Mouse (Mus musculus): ENCODE results near the gene Susd4. TPM values are rescaled to one million over a fixed set of nuclear protein-coding genes. Genes with fewer than 3 reads are reported as not detected.

Gene Susd4
- total RNA-seq, 2 experiments from 2014 or later = 105 to 111 TPM

DNA sequence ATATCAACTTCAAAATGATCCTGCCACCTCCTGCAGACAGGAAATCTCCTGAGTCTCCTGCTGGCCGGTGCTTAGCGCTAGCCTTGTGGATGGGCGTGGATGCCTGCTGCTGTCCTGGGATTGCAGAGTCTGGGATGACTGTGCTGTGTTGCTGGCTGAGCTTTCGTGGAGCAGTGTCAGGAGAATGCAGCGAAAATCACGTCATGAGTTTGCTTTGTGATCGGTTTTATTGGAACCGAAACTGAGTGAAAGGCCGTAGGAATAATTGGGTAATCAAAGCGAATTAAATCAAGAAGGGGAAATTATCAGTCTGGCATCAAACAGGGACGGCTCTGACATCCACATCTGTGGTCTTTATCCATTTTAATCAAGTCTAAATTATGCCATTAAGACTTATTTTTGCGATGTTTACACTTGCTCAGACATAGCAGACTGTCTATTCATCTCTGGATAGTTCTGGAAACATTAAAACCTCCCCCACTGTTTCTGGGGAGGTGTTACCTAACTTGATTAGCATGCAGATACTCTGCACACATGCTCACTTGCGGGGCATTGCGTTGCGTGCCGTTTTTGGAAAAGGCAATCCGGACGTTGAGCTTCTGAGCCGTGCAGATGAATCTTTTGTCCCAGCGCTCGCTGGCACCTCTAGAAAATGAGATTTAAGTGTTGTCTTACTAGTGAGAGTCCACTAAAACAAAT lies 60.2 kb downstream of the Susd4 start:
- Histone ChIP-seq H3K4me3 (peak overlapping the region; percentile 33; the same call in 1 of the 2 replicates), H3K27ac (no peak overlapping the region)
- DNase-seq (ENCODE audit: extremely low spot score in 1 of 2, low spot score in 2 of 2) = no peak
- intact Hi-C loops (cut with DNase I) = no loop called here
- no peak for TF ChIP-seq CTCF (IDR thresholded peaks at IDR 0.05)

DNA sequence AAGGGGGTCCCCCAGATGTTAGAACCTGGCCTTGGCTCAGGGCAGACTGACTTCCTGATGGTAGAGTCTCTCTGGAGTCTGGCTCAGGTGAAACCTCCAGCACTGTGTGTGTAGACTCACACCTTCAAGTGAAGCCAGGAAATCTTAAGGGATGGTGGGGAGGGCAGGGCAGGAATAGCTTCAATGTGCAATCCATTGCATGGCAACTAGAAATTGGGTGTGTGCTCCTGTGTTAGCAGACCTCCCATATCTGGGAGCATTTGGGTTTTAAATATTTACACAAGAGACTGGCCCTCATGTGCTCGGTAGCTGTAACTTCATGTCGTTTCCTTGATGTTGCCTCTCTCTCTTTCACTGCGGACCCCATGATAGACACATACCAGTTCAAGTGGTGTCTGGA lies 62.9 kb downstream of the Susd4 start:
- DNase-seq (ENCODE audit: extremely low spot score in 1 of 2, low spot score in 2 of 2) = no peak
- TF ChIP-seq CTCF (IDR thresholded peaks at IDR 0.05) = no peak
- Histone ChIP-seq H3K27ac (no peak overlapping the region), H3K4me3 (no peak overlapping the region)
- intact Hi-C loops (cut with DNase I) = no loop called here

DNA sequence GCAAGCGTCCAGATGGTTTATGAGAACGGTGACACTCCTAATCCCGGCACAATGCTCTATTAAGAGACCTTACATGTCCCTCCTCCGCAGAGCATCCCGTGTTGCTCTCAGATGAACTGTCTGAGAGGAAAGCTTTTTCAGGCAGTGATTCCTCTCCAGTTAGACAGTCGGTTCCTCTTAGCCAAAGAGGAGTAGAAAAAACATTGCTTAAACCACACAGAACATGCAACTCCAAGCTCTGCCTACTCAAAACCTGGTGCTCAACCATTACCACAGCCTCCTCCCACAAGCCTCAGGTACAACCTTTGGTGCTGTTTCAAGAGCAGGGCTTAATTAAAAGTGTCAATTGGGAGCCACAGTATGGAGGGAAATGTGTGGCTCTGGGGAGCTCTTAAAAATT lies 74.4 kb downstream of the Susd4 start:
- Histone ChIP-seq H3K27ac (peak overlapping the region; percentile 24; the same call in 1 of the 2 replicates), H3K4me3 (no peak overlapping the region)
- intact Hi-C loops (cut with DNase I) = no loop called here
- DNase-seq (ENCODE audit: extremely low spot score in 1 of 2, low spot score in 2 of 2) = no peak
- no peak for TF ChIP-seq CTCF (IDR thresholded peaks at IDR 0.05)

DNA sequence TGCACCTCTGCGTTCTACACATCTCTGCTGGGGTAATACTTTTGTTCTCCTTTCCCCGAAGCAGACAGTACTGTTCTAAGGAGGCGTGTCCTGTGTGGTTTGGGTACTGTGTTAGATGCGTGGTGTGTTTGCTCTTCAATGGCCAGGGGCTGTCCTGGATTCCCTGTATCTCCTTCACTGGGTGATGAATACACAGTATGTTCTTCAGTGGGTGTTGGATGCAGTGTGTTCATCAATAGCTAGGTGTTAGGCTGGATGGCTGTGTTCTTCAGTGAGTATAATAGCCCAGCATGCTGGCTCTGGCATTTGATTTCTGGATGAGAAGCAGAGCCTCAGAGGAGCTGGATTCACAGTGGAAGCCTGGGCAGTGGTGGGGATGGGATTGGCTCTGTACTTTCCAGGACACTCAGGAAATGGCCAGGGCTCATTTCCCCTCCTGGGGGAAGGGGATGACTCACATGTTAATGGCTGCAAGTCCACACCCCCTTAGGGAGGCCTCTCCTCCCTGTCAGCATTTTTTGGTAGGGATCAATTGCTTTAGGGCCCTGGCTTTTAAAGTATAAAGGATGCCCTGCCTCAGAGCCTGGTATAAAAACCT lies 75.8 kb downstream of the Susd4 start:
- intact Hi-C loops (cut with DNase I) = no loop called here
- Histone ChIP-seq H3K27ac (0 out of 2 replicates have a peak overlapping the region, but pooled peaks have one; percentile 3), H3K4me3 (no peak overlapping the region)
- DNase-seq (ENCODE audit: extremely low spot score in 1 of 2, low spot score in 2 of 2) = no peak
- no peak for TF ChIP-seq CTCF (IDR thresholded peaks at IDR 0.05)

DNA sequence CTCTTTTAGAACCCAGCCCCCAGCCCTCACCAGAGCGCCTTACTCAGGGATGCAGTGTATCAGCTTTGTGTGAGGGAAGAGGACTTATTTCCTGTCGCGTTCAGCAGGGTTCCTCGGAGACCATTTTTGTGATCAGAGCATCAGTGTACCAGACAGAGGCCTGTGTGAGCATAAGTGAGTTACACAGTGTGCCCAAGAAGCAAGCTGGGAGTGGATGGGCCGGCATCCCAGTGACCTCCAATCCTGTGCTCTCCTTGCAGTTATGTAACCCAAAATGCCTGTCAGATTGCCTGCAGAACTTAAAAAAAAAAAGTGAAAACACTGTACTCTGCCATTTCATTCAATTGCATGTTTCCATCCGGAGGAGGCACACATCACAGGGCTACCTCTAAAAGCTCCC lies 76.4 kb downstream of the Susd4 start:
- TF ChIP-seq CTCF (IDR thresholded peaks at IDR 0.05) = no peak
- Histone ChIP-seq H3K27ac (0 out of 2 replicates have a peak overlapping the region, but pooled peaks have one; percentile 3), H3K4me3 (no peak overlapping the region)
- no peak for DNase-seq (ENCODE audit: extremely low spot score in 1 of 2, low spot score in 2 of 2)
- intact Hi-C loops (cut with DNase I) = no loop called here

DNA sequence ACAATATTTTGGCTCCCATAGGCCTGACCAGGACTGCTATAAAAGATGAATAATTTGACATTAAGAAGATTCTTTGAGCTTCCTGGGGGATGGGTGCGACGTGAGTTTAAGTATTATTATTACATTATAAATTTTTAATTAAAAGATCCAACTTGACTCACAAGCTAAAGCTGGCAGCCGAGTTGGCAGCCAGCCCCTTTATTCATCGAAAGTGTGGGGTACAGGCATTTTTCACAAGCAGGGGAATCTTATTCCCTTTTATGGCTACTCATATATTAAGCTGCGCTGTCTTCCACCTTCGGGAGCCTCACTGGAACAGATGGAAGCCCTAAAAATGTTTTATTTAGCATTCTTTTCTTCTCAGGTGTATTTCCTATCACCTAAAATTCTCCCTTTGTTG lies 76.9 kb downstream of the Susd4 start:
- peak in 1 of 2 experiments; percentile 26 for DNase-seq (ENCODE audit: extremely low spot score in 1 of 2, low spot score in 2 of 2)
- Histone ChIP-seq H3K4me3 (no peak overlapping the region), H3K27ac (peak overlapping the region; percentile 12; the same call in 1 of the 2 replicates)
- intact Hi-C loops (cut with DNase I) = no loop called here
- TF ChIP-seq CTCF (IDR thresholded peaks at IDR 0.05) = no peak

DNA sequence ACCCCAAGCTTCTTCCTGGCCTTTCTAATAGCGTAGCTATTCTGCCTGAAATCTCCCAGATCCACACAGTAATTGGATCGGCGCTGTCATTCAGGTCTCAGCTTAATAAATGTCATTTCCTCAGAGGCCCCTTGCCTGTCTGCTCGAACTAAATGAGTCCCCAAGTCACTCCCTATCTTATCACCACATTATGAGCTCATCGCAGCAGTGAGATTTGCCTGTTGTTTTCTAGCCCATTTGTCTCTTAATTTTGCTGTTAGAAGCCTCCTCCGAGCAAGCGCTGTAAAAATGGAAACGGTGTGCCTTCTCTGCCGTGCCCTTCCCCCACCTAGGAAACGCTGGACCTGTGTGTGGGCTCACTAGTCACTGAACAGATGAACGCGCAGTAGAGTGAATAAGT lies 85.9 kb downstream of the Susd4 start:
- Histone ChIP-seq H3K4me3 (no peak overlapping the region), H3K27ac (no peak overlapping the region)
- no peak for DNase-seq (ENCODE audit: extremely low spot score in 1 of 2, low spot score in 2 of 2)
- TF ChIP-seq CTCF (IDR thresholded peaks at IDR 0.05) = no peak
- intact Hi-C loops (cut with DNase I) = no loop called here

DNA sequence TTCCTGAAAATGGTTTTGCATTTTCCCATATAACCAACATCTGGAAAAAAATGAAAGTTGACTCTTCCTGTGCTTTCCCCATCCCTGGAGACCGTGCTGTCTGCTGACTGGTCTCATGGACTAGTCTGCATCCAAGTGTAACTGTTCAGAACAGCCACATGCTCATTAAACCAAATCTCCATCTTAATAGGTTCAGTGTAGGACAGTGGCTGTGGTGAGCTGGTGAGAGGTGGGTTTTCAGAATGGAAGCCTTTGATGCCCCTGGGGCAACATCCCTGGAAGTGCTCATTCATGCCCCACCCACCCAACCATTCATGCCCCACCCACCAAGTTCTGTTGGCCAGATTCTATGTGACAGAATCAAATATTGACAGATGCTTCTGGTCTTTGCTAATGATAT lies 86.4 kb downstream of the Susd4 start:
- Histone ChIP-seq H3K4me3 (no peak overlapping the region), H3K27ac (no peak overlapping the region)
- no peak for DNase-seq (ENCODE audit: extremely low spot score in 1 of 2, low spot score in 2 of 2)
- no peak for TF ChIP-seq CTCF (IDR thresholded peaks at IDR 0.05)
- intact Hi-C loops (cut with DNase I) = no loop called here

DNA sequence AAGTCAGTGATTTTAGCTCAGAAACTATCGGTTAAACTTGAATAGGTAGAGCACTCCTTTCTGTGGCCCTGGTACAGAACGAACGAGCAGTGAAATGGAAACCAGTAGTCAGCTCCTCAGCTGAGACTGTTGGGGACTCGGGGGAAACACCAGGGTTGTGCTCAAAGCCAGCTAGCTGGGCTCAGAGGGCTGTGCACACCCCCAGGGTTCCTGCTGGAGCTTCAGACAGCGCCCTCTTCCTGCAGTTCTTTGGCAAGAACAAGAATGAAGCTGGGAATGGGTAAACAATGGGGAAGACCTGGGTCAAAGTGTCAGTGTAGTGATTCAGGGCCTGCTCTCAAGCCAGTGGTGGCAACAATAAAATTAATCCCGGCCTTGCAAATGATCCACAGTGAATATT lies 88.5 kb downstream of the Susd4 start:
- intact Hi-C loops (cut with DNase I) = no loop called here
- DNase-seq (ENCODE audit: extremely low spot score in 1 of 2, low spot score in 2 of 2) = no peak
- peak; percentile 12; the same call in 1 of the 2 replicates for TF ChIP-seq CTCF (IDR thresholded peaks at IDR 0.05)
- no peak overlapping the region for H3K4me3 ChIP-seq
- no peak overlapping the region for H3K27ac ChIP-seq

DNA sequence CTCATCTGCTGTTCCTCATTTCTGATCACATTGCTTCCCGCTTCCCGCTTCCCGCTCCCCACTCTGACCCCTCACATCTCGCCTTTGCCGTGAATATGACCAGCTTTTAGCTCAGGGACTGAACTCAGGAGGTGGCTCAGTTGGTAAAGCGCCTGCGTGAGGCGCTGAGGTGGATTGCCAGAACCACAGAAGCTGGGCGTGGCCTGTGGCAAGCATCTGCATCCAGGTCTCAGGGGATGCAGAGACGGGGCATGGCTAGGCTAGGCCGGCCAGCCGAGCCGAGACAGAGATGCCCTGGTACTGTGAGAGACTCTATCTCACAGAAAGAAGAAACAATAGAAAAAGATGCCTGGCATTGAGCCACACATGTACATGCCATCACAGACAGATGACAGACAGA lies 93.0 kb downstream of the Susd4 start:
- no peak for DNase-seq (ENCODE audit: extremely low spot score in 1 of 2, low spot score in 2 of 2)
- intact Hi-C loops (cut with DNase I) = no loop called here
- Histone ChIP-seq H3K27ac (no peak overlapping the region), H3K4me3 (no peak overlapping the region)
- no peak for TF ChIP-seq CTCF (IDR thresholded peaks at IDR 0.05)

DNA sequence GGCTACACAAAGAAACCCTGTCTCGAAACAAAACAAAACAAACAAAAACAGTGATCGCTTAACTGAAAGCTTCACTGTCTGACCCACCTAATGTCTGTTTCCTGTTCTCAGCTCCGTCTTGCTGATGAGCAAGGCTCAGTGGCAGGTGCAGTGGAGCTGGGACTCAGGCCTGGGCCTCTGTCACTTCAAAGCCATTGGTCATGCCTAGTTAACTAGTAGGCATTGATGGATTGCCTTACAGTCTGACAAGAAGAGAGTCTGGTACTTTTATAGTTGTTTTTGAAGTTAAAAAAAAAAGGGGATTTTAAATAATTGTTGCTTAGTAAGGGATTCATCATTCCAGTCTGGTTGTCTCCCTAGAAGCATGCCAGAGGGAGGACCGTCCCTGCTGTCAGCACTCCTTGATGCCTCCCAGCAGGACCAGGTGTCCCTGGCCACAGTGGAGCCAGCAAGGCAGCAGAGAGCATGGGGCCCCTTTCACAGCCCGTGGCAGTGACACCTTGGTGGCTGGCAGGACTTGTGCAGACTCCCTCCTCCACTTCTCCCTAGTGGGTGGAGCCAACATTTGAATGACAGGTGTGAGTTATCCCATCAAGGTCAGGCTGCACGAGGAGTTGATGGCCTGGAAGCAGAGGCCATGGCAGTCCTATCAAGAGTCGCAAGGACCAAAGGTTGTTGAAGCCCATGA lies 98.2 kb downstream of the Susd4 start:
- intact Hi-C loops (cut with DNase I) = loop anchor here (10.0 kb wide), 1 partner anchor 393 kb away; no protein-coding TSS in a partner anchor
- no peak overlapping the region for H3K4me3 ChIP-seq
- no peak for TF ChIP-seq CTCF (IDR thresholded peaks at IDR 0.05)
- no peak overlapping the region for H3K27ac ChIP-seq
- DNase-seq (ENCODE audit: extremely low spot score in 1 of 2, low spot score in 2 of 2) = no peak

DNA sequence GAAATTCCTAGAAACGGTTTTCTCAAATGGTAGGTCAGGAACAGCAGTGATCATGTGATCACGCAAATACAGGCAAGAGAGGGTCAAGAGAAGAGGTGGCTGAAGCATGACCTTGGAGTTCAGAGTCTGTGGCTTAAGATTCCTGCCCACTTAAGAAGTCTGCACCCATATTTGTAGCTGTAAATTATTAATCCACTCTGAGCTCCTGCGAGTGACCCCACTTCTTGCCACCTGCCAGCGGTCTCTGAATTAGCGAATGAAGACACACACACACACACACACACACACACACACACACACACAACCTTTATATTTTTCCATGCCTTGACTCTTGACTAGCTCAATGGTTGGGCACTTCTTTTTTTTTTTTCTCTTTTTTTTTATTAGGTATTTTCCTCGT lies 99.7 kb downstream of the Susd4 start:
- DNase-seq (ENCODE audit: extremely low spot score in 1 of 2, low spot score in 2 of 2) = no peak
- no peak for TF ChIP-seq CTCF (IDR thresholded peaks at IDR 0.05)
- Histone ChIP-seq H3K27ac (no peak overlapping the region), H3K4me3 (no peak overlapping the region)
- intact Hi-C loops (cut with DNase I) = loop anchor here (10.0 kb wide), 1 partner anchor 391 kb away; no protein-coding TSS in a partner anchor
